Mouse (Mus musculus): Measurements from ENCODE around the gene Gm10944. TPM values are rescaled to one million over a fixed set of nuclear protein-coding genes. Genes with fewer than 3 reads are reported as not detected.

Gene Gm10944
- not detected in 2 replicates for polyA plus RNA-seq (2012; rRNA removed; ENCODE audit: low replicate concordance)

DNA sequence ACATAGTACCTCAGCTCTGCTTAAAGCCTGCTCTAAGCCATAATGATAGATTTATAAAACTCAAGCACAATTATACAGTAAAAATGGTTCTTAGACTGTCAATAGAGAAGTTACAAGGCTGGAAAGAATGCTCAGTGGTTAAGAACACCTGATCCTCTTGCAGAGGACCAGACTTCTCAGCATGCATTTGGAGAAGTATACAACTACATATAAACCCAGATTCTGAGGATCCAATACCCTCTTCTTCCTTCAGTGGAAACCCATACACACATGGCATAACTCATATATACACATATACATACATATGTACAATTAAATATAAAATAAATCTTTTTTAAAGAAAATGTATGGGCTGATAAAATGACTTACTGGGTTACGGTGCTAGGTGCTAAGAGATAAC lies at the start of gene Gm10944:
Gene Gm10944 (plus strand): TSS at position 301 of the 400 bp plus-strand sequence.

Other genes starting within 250 kb of the Gm10944 start
- gene Adgb, start 209.0 kb upstream of the Gm10944 start, polyA plus RNA-seq (2012; rRNA removed; ENCODE audit: low replicate concordance) = 0.33 and 0.79 TPM in 2 replicates
- gene Rab32, start 123.1 kb upstream of the Gm10944 start, polyA plus RNA-seq (2012; rRNA removed; ENCODE audit: low replicate concordance) = 30.2 and 40.9 TPM in 2 replicates

Measured in subcutaneous adipose tissue, adult 2 months (tissue).